Mouse (Mus musculus) kidney, postnatal 4 days (tissue): ENCODE data around the gene Tbkbp1.

Experiments
- DNase-seq, 2 experiments: peaks; one replicate each; pipeline ENCODE4 v3.0.0; 2021; ENCODE audit warnings: mixed read lengths in 2 of 2

Tbkbp1 gene

DNA sequence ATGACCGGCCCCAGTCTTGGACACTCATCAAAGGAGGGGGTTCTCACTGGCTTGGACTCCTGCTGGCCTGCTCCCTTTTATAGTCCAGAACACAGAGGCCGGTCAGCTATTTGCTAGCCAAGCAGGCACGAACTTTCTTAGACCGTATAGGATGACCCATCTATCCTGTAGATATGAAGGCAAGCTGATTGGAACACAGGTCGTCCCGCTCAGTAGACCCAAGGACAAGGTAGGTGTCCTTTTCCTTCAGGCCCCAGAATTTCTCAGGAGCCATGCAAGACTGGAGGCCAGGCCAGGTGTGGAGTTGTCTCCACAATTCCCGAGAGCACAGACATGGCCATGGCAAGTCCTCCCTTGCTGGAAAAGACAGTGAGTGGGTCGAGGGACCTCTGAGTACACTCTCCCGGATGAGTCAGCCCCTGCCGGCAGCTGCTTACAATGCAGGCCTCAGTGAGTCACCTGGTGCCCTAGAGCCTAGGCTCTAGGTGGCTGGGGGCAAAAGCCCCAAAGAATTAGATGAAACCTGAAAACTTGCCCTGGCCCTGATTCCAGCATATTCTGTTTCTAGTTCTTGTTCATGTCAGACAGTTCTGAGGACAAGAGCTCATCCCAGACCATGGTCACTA lies 1.5 kb upstream of the Tbkbp1 start:
- DNase-seq = peak; percentile 35 to 47

DNA sequence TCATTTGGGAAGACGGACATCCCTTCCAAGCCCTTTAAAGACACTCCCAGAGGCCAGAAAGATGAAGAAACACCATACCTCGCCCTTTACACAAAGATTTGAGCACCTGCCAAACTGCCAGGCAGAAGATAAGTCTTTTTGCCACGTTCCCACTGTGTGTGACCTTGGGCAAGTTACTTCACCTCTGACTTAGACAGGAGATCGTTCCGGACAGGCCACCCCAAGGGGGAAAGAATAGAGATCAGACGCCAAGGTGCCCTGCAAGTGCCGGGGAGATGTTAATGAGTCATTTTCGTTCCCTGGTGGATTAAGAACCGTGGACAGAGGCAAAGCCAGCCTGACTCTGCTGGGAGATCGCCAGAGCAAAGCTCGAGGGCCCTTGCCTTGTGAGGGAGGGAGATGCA lies 730 bp upstream of the Tbkbp1 start:
- DNase-seq = peak; percentile 66 to 77

DNA sequence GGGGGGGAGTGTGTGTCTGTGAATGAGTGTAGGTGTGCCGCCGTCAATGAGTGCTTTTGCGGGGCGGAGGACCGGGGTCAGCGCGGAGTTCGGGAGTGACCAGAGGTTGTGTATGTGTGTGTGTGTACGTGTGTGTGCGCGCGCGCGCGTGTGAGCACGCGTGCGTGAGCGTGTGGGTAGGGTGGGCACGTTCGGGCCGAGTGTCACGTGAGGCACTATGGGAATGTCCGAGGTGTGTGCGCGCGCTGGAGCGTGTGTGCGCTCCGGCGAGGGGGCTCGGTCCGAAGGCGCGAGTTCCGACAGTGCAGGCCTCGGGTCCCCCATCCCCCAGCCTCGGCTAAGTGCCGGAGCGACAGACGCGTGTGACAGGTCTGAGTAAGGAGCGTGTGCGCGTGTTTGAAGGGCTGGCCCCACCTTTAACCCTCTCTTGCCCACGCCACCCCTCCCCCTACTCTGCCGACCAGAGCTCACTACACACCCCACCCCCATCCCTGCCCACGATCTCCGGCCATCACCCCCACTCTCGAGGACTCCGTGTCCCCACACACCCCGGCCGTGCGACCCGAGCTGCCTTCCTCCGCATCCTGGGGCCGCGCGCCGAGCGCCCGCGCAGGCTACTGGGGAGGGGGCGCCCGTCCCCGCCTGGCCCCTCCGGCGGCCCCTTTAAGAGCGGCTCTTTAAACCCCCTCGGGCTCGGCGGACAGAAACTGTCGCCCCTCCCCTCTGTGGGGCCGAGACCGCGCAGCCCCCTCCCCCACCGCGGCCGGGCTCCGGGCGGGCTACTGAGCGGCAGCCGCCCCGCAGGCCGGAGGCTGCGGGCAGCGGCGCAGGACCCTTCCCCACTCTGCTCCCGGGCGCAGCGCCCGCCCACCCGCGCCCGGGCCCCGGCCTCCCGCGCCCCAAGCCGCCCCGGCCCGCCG lies 624 bp downstream of the Tbkbp1 start:
- DNase-seq = peak; percentile 77 to 85

- peak; percentile 84 to 90 for DNase-seq
Measured at GRCm38 (mm10) chr11:97149995-97150410, 1.3 kb downstream of the Tbkbp1 start.

GRCm38 (mm10) chr11:97149026-97149425 lies 2.3 kb downstream of the Tbkbp1 start:
- DNase-seq = no peak

GRCm38 (mm10) chr11:97148591-97148990 lies 2.7 kb downstream of the Tbkbp1 start:
- DNase-seq = no peak

DNA sequence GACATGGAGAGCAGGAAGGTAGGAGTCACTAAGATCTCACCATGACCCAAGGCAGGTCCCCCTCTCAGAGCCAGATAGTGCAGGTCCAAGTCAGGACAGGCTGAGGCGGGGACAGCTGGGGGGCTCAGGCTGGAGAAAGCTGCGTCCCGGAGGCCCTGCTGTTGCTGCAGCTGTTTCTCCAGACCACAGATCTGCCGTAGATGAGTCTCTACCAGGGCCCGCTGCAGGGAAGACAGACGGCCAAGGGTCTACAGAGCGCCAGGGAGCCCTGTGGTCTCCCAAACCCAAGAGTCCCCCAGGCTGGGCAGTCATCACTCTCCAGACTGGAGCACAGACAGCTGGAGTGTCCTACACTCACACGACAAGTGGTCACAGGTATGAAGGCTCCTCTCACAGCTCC lies 4.0 kb downstream of the Tbkbp1 start:
- no peak for DNase-seq

DNA sequence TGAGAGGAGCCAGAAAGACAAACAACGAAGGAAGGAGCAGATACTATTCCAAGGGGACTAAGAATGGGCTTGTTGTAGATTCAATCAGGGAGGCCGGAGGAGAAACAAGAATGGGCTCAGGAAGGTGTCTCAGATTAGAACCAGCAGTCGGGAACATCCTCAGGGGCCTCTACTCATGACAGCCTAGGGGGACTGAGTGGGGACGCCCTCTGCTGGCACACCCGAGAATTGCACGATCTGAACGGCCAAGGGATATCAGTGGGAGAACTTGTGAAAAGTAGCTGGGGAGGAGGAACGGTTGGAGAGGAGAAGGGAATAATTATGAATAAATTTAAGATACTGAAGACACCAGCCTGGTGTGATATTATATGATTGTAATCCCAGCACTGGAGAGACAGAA lies 4.6 kb downstream of the Tbkbp1 start:
- DNase-seq = peak; percentile 86 to 87

DNA sequence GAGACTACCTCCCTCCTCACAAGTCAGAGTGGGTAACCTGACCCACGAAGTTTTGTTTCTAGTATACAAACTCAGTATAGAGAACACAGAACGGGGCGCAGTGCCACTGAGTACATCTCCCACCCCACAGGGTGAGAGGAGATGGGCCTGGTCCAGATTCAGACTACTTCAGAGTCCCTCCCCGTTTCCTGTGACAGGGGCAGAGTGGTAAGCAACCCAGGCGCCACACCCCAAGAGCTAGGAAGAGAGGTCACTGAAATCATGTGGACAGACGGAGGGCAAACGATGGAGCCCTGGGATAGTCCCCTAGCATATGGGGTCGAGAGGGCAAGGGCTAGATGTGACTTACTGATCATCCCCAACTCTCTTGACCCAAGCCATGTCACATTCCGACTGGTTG lies 5.3 kb downstream of the Tbkbp1 start:
- no peak for DNase-seq

DNA sequence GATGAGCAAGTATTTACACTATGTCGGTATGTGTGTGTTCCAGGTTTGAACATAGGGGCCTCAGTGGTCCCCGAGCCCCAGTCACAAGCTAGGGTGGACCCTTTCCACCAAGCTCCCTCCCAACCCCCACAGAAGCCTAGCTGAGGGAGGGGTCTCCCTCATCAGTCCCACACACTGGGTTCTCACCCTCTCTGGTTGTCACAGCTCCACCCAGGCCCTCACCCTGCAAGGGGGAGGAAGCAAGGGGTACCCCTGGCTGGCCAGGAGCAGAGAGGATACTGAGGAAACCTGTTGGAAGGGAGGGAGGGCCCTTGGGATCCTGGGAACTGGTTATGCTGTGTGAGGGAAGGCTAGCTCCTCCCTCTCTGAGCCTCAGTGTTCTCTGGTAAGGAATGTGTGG lies 6.0 kb downstream of the Tbkbp1 start:
- DNase-seq = no peak

- no peak for DNase-seq
Measured at GRCm38 (mm10) chr11:97143196-97143900, 7.9 kb downstream of the Tbkbp1 start.

DNA sequence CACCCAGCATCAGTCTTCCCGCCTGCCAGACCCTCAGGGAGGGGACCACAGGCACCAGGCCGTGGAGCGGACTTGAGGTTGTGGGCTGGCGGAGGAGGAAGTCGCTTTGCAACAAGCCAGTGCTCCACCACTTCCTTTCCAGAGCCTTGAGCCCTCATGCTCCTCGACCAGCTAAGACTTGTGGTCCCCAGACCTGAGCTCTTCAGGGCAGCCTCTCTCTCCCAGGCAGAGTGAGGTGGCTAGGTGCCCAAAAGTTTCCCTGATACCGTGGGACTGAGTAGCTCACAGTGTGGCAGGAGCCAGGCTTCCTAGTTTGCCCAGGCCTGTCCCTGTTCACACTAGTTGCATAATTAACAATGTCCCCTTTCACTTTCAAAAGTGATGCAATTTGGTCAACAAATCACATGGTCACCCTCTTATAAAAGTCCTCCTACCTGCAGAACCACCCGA lies 9.1 kb downstream of the Tbkbp1 start:
- no peak for DNase-seq

GRCm38 (mm10) chr11:97140811-97141210 lies 10.5 kb downstream of the Tbkbp1 start:
- no peak for DNase-seq

DNA sequence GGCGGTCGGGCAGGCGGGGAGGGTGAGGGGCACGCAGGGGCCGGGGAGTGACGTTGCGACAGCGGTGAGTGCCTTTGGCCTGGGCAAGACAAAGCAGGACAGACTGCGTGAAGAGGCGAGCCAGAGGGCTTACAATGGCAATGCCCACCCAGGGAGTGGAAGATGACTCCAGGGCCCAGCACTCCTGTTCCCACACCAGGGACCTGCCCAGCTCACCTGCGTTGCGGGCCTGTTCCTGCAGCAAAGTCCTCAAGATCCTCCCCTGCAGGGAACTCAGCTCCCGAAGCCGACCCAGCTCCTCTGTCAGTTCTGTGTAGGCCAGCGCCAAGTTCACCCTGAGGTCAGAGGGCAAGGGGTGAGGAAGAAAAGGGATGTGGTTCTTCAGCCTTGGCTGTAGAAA lies 12.0 kb downstream of the Tbkbp1 start:
- no peak for DNase-seq

DNA sequence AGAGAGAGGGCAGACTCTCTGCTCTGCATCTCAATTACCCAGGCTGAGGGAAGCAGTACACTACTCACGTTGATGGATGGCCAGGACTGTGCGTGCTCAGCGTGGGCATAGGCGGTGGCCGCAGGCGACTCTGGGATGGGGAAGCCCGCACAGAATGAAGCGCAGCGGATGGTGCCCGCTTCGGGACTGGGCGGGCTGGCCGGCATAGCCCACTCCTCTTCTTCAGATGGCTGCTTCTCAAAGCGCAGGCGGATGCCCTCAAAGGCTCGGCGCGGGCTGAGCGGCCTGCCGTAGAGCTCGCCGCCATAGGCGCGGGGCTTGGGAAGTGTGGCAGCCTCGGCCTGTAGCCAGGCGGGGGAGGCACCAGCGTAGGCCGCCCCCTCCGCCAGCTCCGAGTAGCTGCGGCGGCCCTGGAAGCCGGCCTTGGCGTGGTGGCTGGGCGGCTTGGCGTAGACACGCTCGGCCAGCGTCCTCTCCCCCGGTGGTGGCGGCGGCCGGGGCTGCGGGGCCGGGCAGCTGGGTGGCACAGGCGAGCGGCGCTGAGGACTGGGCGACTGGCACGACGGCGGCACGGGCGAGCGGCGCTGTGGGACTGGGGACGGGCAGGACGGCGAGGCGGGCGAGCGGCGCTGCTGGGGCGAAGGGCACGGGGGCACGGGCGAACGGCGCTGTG lies 12.6 kb downstream of the Tbkbp1 start:
- DNase-seq = peak; percentile 49 to 67

DNA sequence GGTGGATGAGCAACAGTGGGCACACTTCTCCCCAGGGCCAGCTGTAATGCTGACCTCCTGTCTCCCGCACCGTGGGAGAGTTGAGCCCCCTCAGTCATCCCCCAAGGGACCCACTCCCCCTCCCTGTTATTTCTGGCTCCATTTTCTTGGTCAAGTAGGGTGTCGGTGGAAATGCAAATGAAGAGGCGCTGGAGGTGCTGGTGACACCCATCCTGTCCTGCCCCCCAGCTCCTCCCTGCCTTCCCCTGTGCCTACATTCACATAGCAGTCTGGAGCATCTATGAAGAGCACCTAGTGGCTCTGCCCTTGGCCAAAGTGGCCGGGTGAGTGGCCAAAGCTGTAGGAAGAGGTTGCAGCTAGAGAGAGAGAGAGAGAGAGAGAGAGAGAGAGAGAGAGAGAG lies 18.0 kb downstream of the Tbkbp1 start:
- DNase-seq = no peak

GRCm38 (mm10) chr11:97132185-97132584 lies 19.1 kb downstream of the Tbkbp1 start:
- DNase-seq = no peak

- DNase-seq = no peak
Measured at GRCm38 (mm10) chr11:97131683-97132082, 19.6 kb downstream of the Tbkbp1 start.

- DNase-seq = no peak
Measured at GRCm38 (mm10) chr11:97130318-97130717, 21.0 kb downstream of the Tbkbp1 start.

GRCm38 (mm10) chr11:97128956-97129355 lies 22.3 kb downstream of the Tbkbp1 start:
- DNase-seq = no peak

DNA sequence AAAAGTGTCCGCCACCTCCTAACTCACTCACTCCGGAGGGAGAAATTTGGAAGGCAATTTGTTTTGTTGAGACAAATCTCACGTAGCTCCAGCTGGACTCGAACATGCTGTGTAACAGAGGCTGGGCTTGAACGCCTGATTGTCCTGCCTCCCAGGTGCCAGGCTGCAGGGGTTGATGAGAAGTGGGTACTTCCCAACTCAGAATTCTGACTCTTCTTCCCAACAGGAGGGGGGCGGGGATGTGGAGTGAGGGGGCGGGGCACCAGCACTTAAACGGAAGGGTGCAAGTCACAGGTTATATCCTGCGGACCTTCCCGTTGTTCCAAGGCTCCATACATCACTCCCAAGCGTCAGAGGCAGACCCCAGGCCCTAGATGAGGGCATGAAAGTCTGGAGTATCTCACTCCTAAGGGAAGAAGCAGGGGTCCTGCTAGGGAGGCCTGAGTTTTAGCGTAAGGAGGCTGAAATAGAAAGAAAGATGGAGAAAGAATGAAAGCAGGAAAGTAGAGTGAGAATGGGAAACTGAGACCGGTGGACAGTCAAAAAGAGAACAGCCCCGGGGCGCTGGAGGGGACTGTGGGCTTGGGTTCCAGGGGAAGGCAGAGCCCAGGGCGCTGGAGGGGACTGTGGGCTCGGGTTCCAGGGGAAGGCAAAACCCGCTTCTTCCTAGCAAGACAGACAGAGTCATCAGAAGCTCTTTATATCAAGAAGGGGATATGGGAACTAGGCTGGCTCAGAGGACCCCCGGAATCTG lies 23.6 kb downstream of the Tbkbp1 start:
- DNase-seq = no peak
